8 mouse cellular contexts compared by ENCODE assay signal in genomic region chr17:71551757-71552451, GRCm38 (mm10). TPM values are rescaled to one million over a fixed set of nuclear protein-coding genes. Genes with fewer than 3 reads are reported as not detected.
A peak's percentile ranks its signal among the peaks of the same experiment; 100 is the strongest.
DNase-seq lines count a peak whose midpoint lies in the region; ATAC-seq and TF ChIP-seq lines count a peak whose summit lies in the region.

Gene Spdya (plus strand): TSS chr17:71552061.

- no peak for TF ChIP-seq CTCF in liver, postnatal 0 days (IDR thresholded peaks at IDR 0.05; ENCODE audit: low read depth)
- TF ChIP-seq CTCF in testis, adult 2 months (IDR thresholded peaks at IDR 0.05; ENCODE audit: control insufficient read depth, insufficient read depth, insufficient replicate concordance, low read depth, low read length) = no peak

- peaks cover 11% of the 10 kb centered on the region; the same call in 1 of the 2 replicates for H3K27me3 ChIP-seq in forebrain, embryonic 15.5 days
- H3K27me3 ChIP-seq in liver, postnatal 0 days (ENCODE audit: insufficient read depth, low read length) = peaks cover 35% of the 10 kb centered on the region
- no peaks in the 10 kb centered on the region; the same call in 1 of the 2 replicates for H3K27me3 ChIP-seq in neural tube, embryonic 14.5 days (ENCODE audit: control insufficient read depth, insufficient read depth, low read length)
- H3K27me3 ChIP-seq in testis, adult 2 months (ENCODE audit: control insufficient read depth, insufficient read depth, low read length) = no peaks in the 10 kb centered on the region

- H3K4me1 ChIP-seq in ES-E14 (ENCODE audit: control insufficient read depth in 2 of 2, insufficient read depth in 2 of 2, low read length in 2 of 2, poor library complexity in 1 of 2) = no peaks in the 10 kb centered on the region; a peak in 1 of 4 replicates
- peaks cover 9% of the 10 kb centered on the region; the same call in 1 of the 2 replicates for H3K4me1 ChIP-seq in forebrain, embryonic 15.5 days
- peaks cover 13% of the 10 kb centered on the region for H3K4me1 ChIP-seq in liver, postnatal 0 days (ENCODE audit: insufficient read depth)
- peaks cover 4% of the 10 kb centered on the region; the same call in 1 of the 2 replicates for H3K4me1 ChIP-seq in neural tube, embryonic 14.5 days (ENCODE audit: control insufficient read depth, insufficient read depth, low read length)
- H3K4me1 ChIP-seq in testis, adult 2 months (ENCODE audit: control insufficient read depth, insufficient read depth, low read length) = peaks cover 4% of the 10 kb centered on the region

- H3K9ac ChIP-seq in ES-E14 (ENCODE audit: insufficient read depth, low read depth, low read length, poor library complexity, severe bottlenecking) = peak within 1 kb of the TSS; percentile 77
- peak within 1 kb of the TSS; percentile 68 for H3K9ac ChIP-seq in forebrain, embryonic 15.5 days (replicated peaks)
- H3K9ac ChIP-seq in liver, postnatal 0 days (replicated peaks) = peak within 1 kb of the TSS; percentile 70
- peak within 1 kb of the TSS; percentile 84 for H3K9ac ChIP-seq in neural tube, embryonic 14.5 days (replicated peaks; ENCODE audit: low read depth, low read length)

- H3K4me3 ChIP-seq in ES-E14 (ENCODE audit: insufficient read depth in 1 of 2, low read depth in 1 of 2, low read length in 2 of 2, poor library complexity in 1 of 2, severe bottlenecking in 1 of 2) = peak within 1 kb of the TSS; percentile 74 to 96
- H3K4me3 ChIP-seq in forebrain, embryonic 15.5 days = peak within 1 kb of the TSS; percentile 63
- H3K4me3 ChIP-seq in liver, postnatal 0 days (ENCODE audit: low read depth, low read length) = peak within 1 kb of the TSS; percentile 73
- H3K4me3 ChIP-seq in neural tube, embryonic 14.5 days (ENCODE audit: low read depth, low read length) = peak within 1 kb of the TSS; percentile 81
- peak within 1 kb of the TSS; percentile 97 for H3K4me3 ChIP-seq in testis, adult 2 months (ENCODE audit: control insufficient read depth, low read depth, low read length)

- no peaks in the 10 kb centered on the region for H3K36me3 ChIP-seq in ES-E14 (ENCODE audit: control insufficient read depth, insufficient read depth, low read length, poor library complexity, severe bottlenecking)
- no peaks in the 10 kb centered on the region for H3K36me3 ChIP-seq in forebrain, embryonic 15.5 days
- no peaks in the 10 kb centered on the region for H3K36me3 ChIP-seq in liver, postnatal 0 days (replicated peaks; ENCODE audit: insufficient read depth, low read length)
- H3K36me3 ChIP-seq in neural tube, embryonic 14.5 days (ENCODE audit: control insufficient read depth, insufficient read depth, low read length) = no peaks in the 10 kb centered on the region
- H3K36me3 ChIP-seq in testis, adult 2 months (ENCODE audit: control insufficient read depth, insufficient read depth, low read length) = no peaks in the 10 kb centered on the region

- intact Hi-C loops in heart, postnatal 25 days (cut with DNase I) = no loop called here

- WGBS in forebrain, embryonic 15.5 days = under 1% methylated on average over 61 of the region's 78 CpGs
- under 1% methylated on average over 66 of the region's 78 CpGs for WGBS in liver, postnatal 0 days (ENCODE audit: insufficient replicate concordance)
- under 1% methylated on average over 69 of the region's 78 CpGs for WGBS in neural tube, embryonic 14.5 days

- peak within 1 kb of the TSS; percentile 92 for H3K4me2 ChIP-seq in forebrain, embryonic 15.5 days (replicated peaks)
- peak within 1 kb of the TSS; percentile 100 for H3K4me2 ChIP-seq in liver, postnatal 0 days (ENCODE audit: low read depth, low read length)
- peak within 1 kb of the TSS; percentile 92 for H3K4me2 ChIP-seq in neural tube, embryonic 14.5 days (ENCODE audit: low read depth, low read length)

- no peaks in the 10 kb centered on the region for H3K9me3 ChIP-seq in ES-E14 (ENCODE audit: control insufficient read depth, insufficient read depth, low read depth, low read length)
- H3K9me3 ChIP-seq in forebrain, embryonic 15.5 days = no peaks in the 10 kb centered on the region
- H3K9me3 ChIP-seq in liver, postnatal 0 days (ENCODE audit: low read length) = no peaks in the 10 kb centered on the region
- H3K9me3 ChIP-seq in neural tube, embryonic 14.5 days (ENCODE audit: control insufficient read depth, low read length) = no peaks in the 10 kb centered on the region

- peak; percentile 97 for ATAC-seq in forebrain, embryonic 15.5 days (replicated peaks)
- peak; percentile 98 for ATAC-seq in liver, postnatal 0 days
- ATAC-seq in neural tube, embryonic 14.5 days (ENCODE audit: low read depth) = peak; percentile 96

- TF ChIP-seq EP300 in liver, postnatal 0 days (IDR thresholded peaks at IDR 0.05; ENCODE audit: low read depth) = no peak

- in situ Hi-C loops in ES-E14 (cut with MboI; ENCODE audit: low sequenced_read_pairs in 2 of 2, unreplicated experiment in 2 of 2) = loop anchor here in 1 of 2 experiments (25.0 kb wide), 1 partner anchor 310 kb away; no protein-coding TSS in a partner anchor

- peak; percentile 81 for TF ChIP-seq POLR2A in testis, adult 2 months (IDR thresholded peaks at IDR 0.05; ENCODE audit: control insufficient read depth, low read depth, low read length)

- H3K27ac ChIP-seq in ES-E14 (ENCODE audit: insufficient read depth, low read depth, low read length, poor library complexity, severe bottlenecking) = no peak within 1 kb of the TSS
- H3K27ac ChIP-seq in forebrain, embryonic 15.5 days (replicated peaks) = peak within 1 kb of the TSS; percentile 56
- H3K27ac ChIP-seq in liver, postnatal 0 days (ENCODE audit: low read depth) = 0 out of 2 replicates have a peak within 1 kb of the TSS, but pooled peaks have one; percentile 12
- 0 out of 2 replicates have a peak within 1 kb of the TSS, but pooled peaks have one; percentile 22 for H3K27ac ChIP-seq in neural tube, embryonic 14.5 days (ENCODE audit: low read depth, low read length)
- H3K27ac ChIP-seq in testis, adult 2 months (ENCODE audit: control insufficient read depth, insufficient read depth, low read depth, low read length) = peak within 1 kb of the TSS; percentile 99

- DNase-seq in ES-E14 (ENCODE audit: low read depth, low spot score) = peak; percentile 79
- DNase-seq in cerebellum, adult 11 months = peak; percentile 89
- DNase-seq in heart, postnatal 25 days (ENCODE audit: low spot score) = peak; percentile 71
- DNase-seq in layer of hippocampus, adult 11-12 months (ENCODE audit: low spot score) = peak; percentile 82
- peak; percentile 91 for DNase-seq in liver, postnatal 0 days

TF ChIP-seq in ES-E14, 5 proteins besides CTCF, POLR2A, EP300 and RAD21:
- TF ChIP-seq CHD2 (IDR thresholded peaks at IDR 0.05; ENCODE audit: low read depth, low read length) = no peak
- peak; percentile 17; the same call in 1 of the 2 replicates for TF ChIP-seq HCFC1 (IDR thresholded peaks at IDR 0.05; ENCODE audit: borderline replicate concordance, insufficient read depth, low read length)

RNA-seq across cellular contexts. Expression of gene Spdya, which starts in this region (rescaled TPM):
- 0.22 and 0.32 TPM in 2 replicates for total RNA-seq in ES-E14 (2012; rRNA removed)
- 1.2 and 1.3 TPM in 2 replicates for polyA plus RNA-seq in forebrain, embryonic 15.5 days (2015; fragmentation: Nextera tagmentation; extraction: Ambion mirVana)
- total RNA-seq in heart, postnatal 25 days (2021) = under 1 TPM in 1 of 2 experiments, not detected in 1; 0.14 TPM
- polyA plus RNA-seq in liver, postnatal 0 days (2015; fragmentation: Nextera tagmentation; extraction: Ambion mirVana) = 0.20 and 0.30 TPM in 2 replicates
- 1.6 and 2.5 TPM in 2 replicates for polyA plus RNA-seq in neural tube, embryonic 14.5 days (2014; fragmentation: Nextera tagmentation; extraction: Ambion mirVana)
- polyA plus RNA-seq in testis, adult 2 months (2012; rRNA removed) = 34.3 and 37.7 TPM in 2 replicates

Comparison
In these comparisons a context has a peak if more than half of its experiments do, and no peak if none do; other contexts are left out.
1. RNA of gene Spdya (polyA plus RNA-seq): 34.3 to 37.7 TPM in testis, adult 2 months; 1.6 to 2.5 TPM in neural tube, embryonic 14.5 days, 1.2 to 1.3 TPM in forebrain, embryonic 15.5 days and 0.20 to 0.30 TPM in liver, postnatal 0 days; every median in the first group is over 10 times any median in the second.
2. Peak in DNase-seq, H3K4me3 ChIP-seq and H3K9ac ChIP-seq in ES-E14; RNA of the gene not detected or under 1 TPM.
3. Peak in DNase-seq in heart, postnatal 25 days; RNA of the gene not detected or under 1 TPM.
4. Peak in DNase-seq, ATAC-seq, H3K4me3 ChIP-seq, H3K27ac ChIP-seq, H3K9ac ChIP-seq and H3K4me2 ChIP-seq in liver, postnatal 0 days; RNA of the gene not detected or under 1 TPM.
5. Peak in every context shown above with its lines, with median percentiles within 50 percentile points of each other: DNase-seq, H3K4me3 ChIP-seq, H3K9ac ChIP-seq, ATAC-seq and H3K4me2 ChIP-seq.